Mouse (Mus musculus) cerebellum, postnatal 36 days (tissue): Measurements from ENCODE around the gene Epo.
A peak's percentile ranks its signal among the peaks of the same experiment; 100 is the strongest.

ENCODE experiments used
- DNase-seq, 2 experiments: peaks; one replicate each; pipeline ENCODE4 v3.0.0; 2021 to 2022; ENCODE audit warnings: mixed read lengths in 2 of 2

Epo gene

DNA sequence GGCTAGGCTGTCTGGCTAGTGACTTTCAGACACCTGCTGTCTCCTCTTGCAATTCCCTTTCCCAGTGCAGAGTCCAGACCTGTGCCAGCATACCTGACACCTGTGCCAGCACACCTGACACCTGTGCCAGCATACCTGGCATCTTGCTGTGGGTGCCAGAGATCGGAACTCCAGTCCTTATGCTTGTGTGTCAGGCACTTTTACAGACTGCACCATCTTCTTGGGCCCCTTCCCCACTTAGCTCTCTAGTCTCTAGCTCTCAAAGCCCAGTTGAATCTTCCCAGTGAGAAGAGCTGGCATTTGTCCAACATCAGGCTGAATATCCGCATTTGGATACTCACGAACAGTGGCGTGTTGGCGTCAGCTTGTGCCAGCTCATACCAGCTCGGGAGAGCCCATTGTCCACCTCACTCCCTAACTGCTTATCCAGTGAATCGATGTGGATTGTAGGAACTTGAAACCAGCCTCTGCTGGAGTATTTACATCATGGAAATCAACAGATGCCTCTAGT is 6.3 kb upstream of the Epo start:
- peak; percentile 70 to 75 for DNase-seq

- DNase-seq, result no peak
These were observed 4.4 kb upstream of the Epo start for GRCm38 (mm10) chr5:137537461-137537860.

DNA sequence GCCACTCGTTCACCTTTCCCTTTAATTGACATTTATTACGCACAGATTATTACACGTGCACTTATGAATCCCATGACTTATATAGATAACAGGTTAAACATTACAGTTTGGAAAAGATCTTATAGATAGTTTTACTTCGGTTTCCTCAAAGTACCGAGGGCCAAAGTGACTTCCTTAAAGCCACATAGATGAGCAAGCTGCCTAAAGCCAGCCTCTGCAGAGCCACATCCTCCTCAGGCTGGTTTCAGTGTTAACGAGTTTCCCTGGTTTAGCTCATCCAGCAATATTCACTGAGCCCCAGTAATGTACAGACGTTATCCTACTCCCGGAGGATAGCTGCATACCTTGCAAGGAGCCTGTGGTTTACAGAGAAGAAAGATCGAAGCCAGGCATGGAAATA is 2.3 kb upstream of the Epo start:
- DNase-seq, result no peak

GRCm38 (mm10) chr5:137534762-137535161 is 1.7 kb upstream of the Epo start:
- DNase-seq, result no peak

DNA sequence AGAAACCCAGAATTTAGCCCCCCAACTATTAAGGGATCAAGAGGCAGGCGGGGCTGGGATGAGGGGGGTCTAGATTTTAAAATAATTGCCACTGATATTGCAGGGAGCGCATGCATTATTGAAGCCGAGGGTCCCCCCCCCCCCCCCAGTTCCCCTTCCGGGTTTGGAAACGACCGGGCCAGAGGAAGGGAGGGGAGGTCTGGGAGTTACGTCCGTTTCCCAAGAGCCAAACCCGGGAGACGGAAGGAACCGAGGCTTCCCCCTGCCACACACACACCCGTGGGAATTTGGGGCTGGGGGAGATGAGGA is 280 bp downstream of the Epo start:
- no peak for DNase-seq

GRCm38 (mm10) chr5:137532131-137532807 is 773 bp downstream of the Epo start:
- peak; percentile 21 to 42 for DNase-seq

GRCm38 (mm10) chr5:137531414-137532130 is 1.5 kb downstream of the Epo start:
- peak; percentile 57 to 68 for DNase-seq

- DNase-seq, result peak; percentile 44 to 65
These were observed 2.2 kb downstream of the Epo start for GRCm38 (mm10) chr5:137530588-137531413.

GRCm38 (mm10) chr5:137530075-137530474 is 3.0 kb downstream of the Epo start:
- no peak for DNase-seq

DNA sequence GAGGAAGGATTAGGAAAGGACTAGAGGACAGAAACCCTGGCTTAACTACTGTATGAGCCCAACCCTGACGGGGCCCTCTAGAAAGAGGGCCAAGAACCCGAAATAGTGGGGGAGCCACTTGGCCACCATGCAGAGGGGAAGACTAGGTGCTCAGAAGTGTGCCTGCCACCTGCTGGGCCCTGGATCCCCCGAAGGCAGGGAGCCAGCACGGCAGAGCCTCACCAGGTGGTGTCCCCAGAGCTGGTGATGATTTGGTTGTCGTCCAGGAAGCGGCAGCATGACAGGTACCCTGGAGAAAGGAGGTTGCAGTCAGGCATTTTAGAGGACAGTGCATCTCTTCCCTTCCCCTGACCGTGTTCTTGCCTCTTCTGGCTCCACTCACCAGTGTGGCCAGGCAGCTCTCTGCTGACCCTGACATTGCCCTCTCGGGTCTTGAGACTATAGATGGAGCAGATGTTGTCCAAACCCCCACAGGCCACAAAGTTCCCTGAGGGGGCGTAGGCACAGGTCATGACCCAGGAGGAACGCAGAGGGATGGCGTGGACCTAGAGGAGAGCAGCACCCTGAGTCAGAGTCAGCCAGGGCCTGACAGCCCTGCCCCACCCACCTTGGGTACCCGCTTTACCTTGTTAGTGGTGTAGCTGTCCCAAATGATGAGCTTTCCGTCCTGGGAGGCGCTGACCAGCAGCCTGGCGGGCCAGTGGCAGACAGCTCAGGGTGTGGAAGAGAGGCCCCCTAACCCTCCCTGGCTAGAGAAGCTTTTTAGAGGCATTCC is 3.6 kb downstream of the Epo start:
- peak in 1 of 2 experiments; percentile 26 for DNase-seq

DNA sequence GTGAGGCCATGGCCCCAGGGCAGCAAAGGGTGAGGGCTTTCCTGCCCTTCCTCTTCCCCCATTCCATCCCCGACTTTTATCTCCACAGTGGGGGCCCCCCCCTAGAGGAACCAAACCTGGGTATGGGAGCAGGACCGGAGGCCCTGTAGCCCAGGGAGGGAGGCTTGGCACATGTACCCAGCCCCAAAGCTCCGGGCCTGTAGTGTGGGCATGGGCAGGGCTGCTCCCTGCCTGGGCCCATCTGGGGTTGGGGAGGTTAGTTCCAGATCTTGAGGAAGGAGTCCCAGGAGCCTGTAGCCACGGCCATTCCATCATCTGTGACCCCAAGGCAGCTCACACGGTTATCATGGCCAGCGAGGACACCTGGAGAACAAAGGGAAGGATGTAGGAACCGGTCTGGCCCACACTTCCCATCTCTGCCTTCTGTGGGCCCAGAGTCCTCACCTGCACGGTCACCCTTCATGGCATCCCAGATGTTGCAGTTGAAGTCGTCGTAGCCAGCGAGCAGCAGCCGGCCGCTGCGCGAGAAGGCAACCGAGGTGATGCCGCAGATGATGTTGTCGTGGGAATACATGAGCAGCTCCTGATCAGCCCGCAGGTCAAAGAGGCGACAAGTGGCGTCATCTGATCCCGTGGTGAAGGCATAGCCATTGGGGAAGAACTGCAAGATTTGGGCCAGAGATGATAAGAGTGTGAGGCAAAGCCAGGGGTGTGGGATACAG is 4.6 kb downstream of the Epo start:
- peak in 1 of 2 experiments; percentile 23 for DNase-seq

GRCm38 (mm10) chr5:137527413-137527812 is 5.6 kb downstream of the Epo start:
- no peak for DNase-seq

DNA sequence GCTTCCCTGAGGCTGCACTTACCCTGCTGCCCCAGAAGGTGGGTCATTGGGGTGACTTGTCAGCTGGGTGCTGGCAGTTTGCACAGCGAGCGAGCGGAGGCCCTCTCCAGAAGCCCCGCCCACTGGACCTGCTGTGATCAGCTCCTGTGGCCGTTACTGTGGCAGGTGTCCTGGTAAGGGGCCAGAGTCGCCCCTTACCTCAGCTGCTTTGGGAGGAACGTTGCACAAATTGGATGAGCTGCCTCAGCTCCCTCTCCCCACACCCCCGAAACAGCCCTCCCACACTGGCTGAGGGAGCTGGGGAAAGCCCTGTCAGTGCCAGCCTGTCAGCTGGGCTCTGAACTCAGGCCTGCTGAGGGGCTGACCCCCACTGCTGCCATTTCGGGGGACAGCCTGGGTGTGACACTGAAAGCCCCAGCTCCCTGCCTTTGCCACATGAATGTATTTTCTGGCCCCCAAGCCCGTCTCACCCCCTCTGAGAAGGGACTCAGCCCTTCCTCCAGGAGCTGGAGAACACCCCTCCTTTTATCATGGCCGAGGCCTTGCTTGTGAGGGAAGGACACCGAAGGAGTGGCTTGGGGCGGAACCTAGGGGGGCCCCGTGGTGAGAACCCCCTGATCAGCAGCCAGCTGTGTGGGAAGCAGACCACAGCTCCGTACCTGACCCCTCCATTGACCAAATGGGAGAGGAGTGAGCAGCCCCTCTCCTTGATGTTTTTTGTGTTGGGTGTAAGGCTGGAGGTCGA is 6.7 kb downstream of the Epo start:
- DNase-seq, result peak; percentile 37 to 56

GRCm38 (mm10) chr5:137525511-137525910 is 7.5 kb downstream of the Epo start:
- no peak for DNase-seq

GRCm38 (mm10) chr5:137524671-137525070 is 8.4 kb downstream of the Epo start:
- DNase-seq, result no peak

DNA sequence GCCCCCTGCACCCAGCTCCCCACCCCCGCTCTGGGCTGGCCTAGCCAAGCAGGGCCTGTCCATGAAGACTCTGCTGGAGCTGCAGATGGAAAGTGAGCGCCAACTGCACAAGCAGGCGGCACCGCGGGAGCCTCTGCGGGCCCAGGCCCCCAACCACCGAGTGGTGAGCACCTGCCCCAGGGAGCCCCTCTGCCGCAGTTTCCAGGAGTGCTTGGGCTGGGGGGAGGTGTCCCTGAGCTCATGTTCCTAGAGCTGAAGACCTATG is 8.9 kb downstream of the Epo start:
- no peak for DNase-seq

- DNase-seq, result no peak
These were observed 9.4 kb downstream of the Epo start for GRCm38 (mm10) chr5:137523396-137524250.

GRCm38 (mm10) chr5:137522711-137523110 is 10.3 kb downstream of the Epo start:
- DNase-seq, result no peak

GRCm38 (mm10) chr5:137521861-137522260 is 11.2 kb downstream of the Epo start:
- DNase-seq, result no peak

GRCm38 (mm10) chr5:137519691-137520550 is 13.1 kb downstream of the Epo start:
- DNase-seq, result no peak
